Mouse (Mus musculus) spleen, adult 2 months (tissue): Measurements from ENCODE around the gene Syt8.

Experiments
- CTCF ChIP-seq: fragments of 200-500 bp; IDR thresholded peaks from 2 replicates; pipeline ENCODE4 v1.5.1; 2011; ENCODE audit warnings: mild to moderate bottlenecking, inconsistent platforms; ENCODE audit not compliant: insufficient read depth, insufficient read length, insufficient replicate concordance; ENCODE audit errors: extremely low read depth
- POLR2A ChIP-seq: fragments of 200-500 bp; IDR thresholded peaks from 2 replicates; pipeline ENCODE4 v1.6.1; 2011; ENCODE audit warnings: low read depth, low read length, inconsistent platforms

DNA sequence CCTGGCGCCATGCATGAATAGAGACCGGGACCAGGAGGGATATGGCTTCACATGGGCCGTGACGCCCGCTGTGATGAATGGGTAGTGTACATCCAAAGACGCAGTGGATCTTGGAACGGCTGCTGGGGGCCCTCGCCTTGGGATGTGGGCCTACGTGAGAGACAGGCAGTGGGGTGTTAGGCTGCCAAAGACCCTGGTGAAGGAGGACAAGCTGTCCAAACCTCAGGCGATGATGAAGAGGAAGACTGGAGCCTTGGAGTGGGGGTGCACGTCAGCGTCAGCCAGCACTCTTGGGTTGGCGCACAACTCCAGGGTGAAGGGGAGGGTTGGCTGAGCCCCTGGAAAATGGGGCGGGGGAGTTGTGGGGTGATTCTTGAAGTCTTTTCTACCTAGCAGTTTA, 3.5 kb upstream of the Syt8 start:
- no peak for TF ChIP-seq CTCF
- no peak for TF ChIP-seq POLR2A
